Mouse (Mus musculus) CH12.LX (cell line): ENCODE measurements around the gene Rab44. TPM values are rescaled to one million over a fixed set of nuclear protein-coding genes. Genes with fewer than 3 reads are reported as not detected.
A peak's percentile ranks its signal among the peaks of the same experiment; 100 is the strongest.

Source experiments
- DNase-seq: peaks from one replicate; pipeline ENCODE4 v3.0.0-alpha.2; 2013; ENCODE audit errors: extremely low read depth
- H3K27ac ChIP-seq: 2 replicates; pipeline ENCODE4 v1.5.1; 2012; ENCODE audit warnings: low read depth, mild to moderate bottlenecking, control low read depth, moderate library complexity; ENCODE audit not compliant: insufficient read depth
- H3K27me3 ChIP-seq: replicated peaks from 2 replicates; pipeline ENCODE3; 2012; ENCODE audit warnings: inconsistent platforms
- H3K36me3 ChIP-seq, 2 experiments: replicated peaks in 1 of 2; 2 replicates each; pipeline versions ENCODE3 to v1.6.1; 2012; ENCODE audit warnings: inconsistent platforms in 1 of 2, low read length in 1 of 2, mild to moderate bottlenecking in 1 of 2, mixed read lengths in 1 of 2, moderate library complexity in 1 of 2; ENCODE audit not compliant: control insufficient read depth in 1 of 2, insufficient read depth in 1 of 2
- H3K4me1 ChIP-seq, 2 experiments: 2 replicates each; pipeline ENCODE4 v1.6.1; 2012; ENCODE audit warnings: inconsistent platforms in 1 of 2, moderate library complexity in 1 of 2; ENCODE audit not compliant: insufficient read depth in 2 of 2, control insufficient read depth in 1 of 2
- H3K4me2 ChIP-seq: 2 replicates; pipeline ENCODE4 v1.6.1; 2012; ENCODE audit warnings: low read depth, mild to moderate bottlenecking, control low read depth; ENCODE audit not compliant: poor library complexity, insufficient read depth, severe bottlenecking
- H3K4me3 ChIP-seq, 3 experiments: fragments of 150-350 bp in 1 of 3; sonication (generic) in 1 of 3; replicated peaks in 1 of 3; 2 replicates each; pipeline versions ENCODE3 to v1.5.1; 2011 to 2012; ENCODE audit warnings: low read depth in 2 of 3, low read length in 2 of 3, mild to moderate bottlenecking in 2 of 3, moderate library complexity in 2 of 3, control low read depth in 1 of 3, improper control_type of control experiment in 1 of 3, inconsistent platforms in 1 of 3, mixed read lengths in 1 of 3; ENCODE audit not compliant: poor library complexity in 1 of 3
- H3K79me2 ChIP-seq: replicated peaks from 2 replicates; pipeline ENCODE4 v1.6.1; 2012; ENCODE audit warnings: mild to moderate bottlenecking, moderate library complexity; ENCODE audit not compliant: control insufficient read depth, poor library complexity, insufficient read depth, severe bottlenecking; ENCODE audit errors: extremely low read depth
- H3K9ac ChIP-seq: 2 replicates; pipeline ENCODE4 v1.6.1; 2012; ENCODE audit warnings: low read depth, mild to moderate bottlenecking, control low read depth, moderate library complexity; ENCODE audit not compliant: insufficient read depth
- H3K9me3 ChIP-seq: replicated peaks from 2 replicates; pipeline ENCODE3; 2012; ENCODE audit warnings: low read length, inconsistent platforms, mixed read lengths
- BHLHE40 ChIP-seq: IDR thresholded peaks from 2 replicates; pipeline ENCODE4 v1.6.1; 2011; ENCODE audit warnings: mild to moderate bottlenecking, low read depth, low read length, improper control_type of control experiment
- CHD1 ChIP-seq: IDR thresholded peaks from 2 replicates; pipeline ENCODE4 v1.6.1; 2012; ENCODE audit warnings: low read depth, low read length, improper control_type of control experiment, inconsistent platforms
- CHD2 ChIP-seq: IDR thresholded peaks from 2 replicates; pipeline ENCODE4 v1.6.1; 2011; ENCODE audit warnings: low read length, improper control_type of control experiment
- CTCF ChIP-seq, 2 experiments: IDR thresholded peaks in 1 of 2; conservative IDR thresholded peaks in 1 of 2; 2 replicates each; pipeline ENCODE4 v1.5.1; 2011 to 2012; ENCODE audit warnings: low read depth in 2 of 2, low read length in 2 of 2, improper control_type of control experiment in 1 of 2, inconsistent platforms in 1 of 2, mild to moderate bottlenecking in 1 of 2, moderate library complexity in 1 of 2
- E2F4 ChIP-seq: IDR thresholded peaks from 2 replicates; pipeline ENCODE4 v1.6.1; 2011; ENCODE audit warnings: low read depth, low read length, improper control_type of control experiment; ENCODE audit not compliant: insufficient replicate concordance
- EP300 ChIP-seq: IDR thresholded peaks from 2 replicates; pipeline ENCODE4 v1.6.1; 2011; ENCODE audit warnings: low read length, improper control_type of control experiment
- ETS1 ChIP-seq: conservative IDR thresholded peaks from 2 replicates; pipeline ENCODE4 v1.6.1; 2012; ENCODE audit warnings: low read depth, mild to moderate bottlenecking, inconsistent platforms, low read length, improper control_type of control experiment, moderate library complexity
- HCFC1 ChIP-seq: IDR thresholded peaks from 2 replicates; pipeline ENCODE4 v1.6.1; 2012; ENCODE audit warnings: low read depth, mild to moderate bottlenecking, inconsistent platforms, low read length, improper control_type of control experiment
- IRF4 ChIP-seq: IDR thresholded peaks from 2 replicates; pipeline ENCODE4 v1.6.1; 2014; ENCODE audit warnings: low read depth, mild to moderate bottlenecking, inconsistent platforms, low read length, improper control_type of control experiment
- JUN ChIP-seq: IDR thresholded peaks from 2 replicates; pipeline ENCODE4 v1.6.1; 2011; ENCODE audit warnings: low read depth, mild to moderate bottlenecking, low read length, improper control_type of control experiment, moderate library complexity; ENCODE audit not compliant: insufficient read depth
- JUND ChIP-seq: conservative IDR thresholded peaks from 2 replicates; pipeline ENCODE4 v1.6.1; 2011; ENCODE audit warnings: low read depth, low read length, improper control_type of control experiment
- KAT2A ChIP-seq: IDR thresholded peaks from 2 replicates; pipeline ENCODE4 v1.6.1; 2012; ENCODE audit warnings: low read length, improper control_type of control experiment, inconsistent platforms; ENCODE audit not compliant: insufficient replicate concordance
- MAX ChIP-seq: IDR thresholded peaks from 2 replicates; pipeline ENCODE4 v1.6.1; 2011; ENCODE audit warnings: low read length, improper control_type of control experiment
- MAZ ChIP-seq: IDR thresholded peaks from 2 replicates; pipeline ENCODE4 v1.6.1; 2012; ENCODE audit warnings: low read depth, mild to moderate bottlenecking, inconsistent platforms, low read length, improper control_type of control experiment, moderate library complexity
- MYC ChIP-seq: IDR thresholded peaks from 2 replicates; pipeline ENCODE4 v1.6.1; 2011; ENCODE audit warnings: low read depth, mild to moderate bottlenecking, improper control_type of control experiment, low read length
- NELFE ChIP-seq: IDR thresholded peaks from 2 replicates; pipeline ENCODE4 v1.6.1; 2011; ENCODE audit warnings: low read depth, low read length, improper control_type of control experiment
- NRF1 ChIP-seq: IDR thresholded peaks from 2 replicates; pipeline ENCODE4 v1.6.1; 2014; ENCODE audit warnings: low read depth, mild to moderate bottlenecking, inconsistent platforms, low read length, improper control_type of control experiment, moderate library complexity
- PAX5 ChIP-seq: IDR thresholded peaks from 2 replicates; pipeline ENCODE4 v1.6.1; 2012; ENCODE audit warnings: low read length, inconsistent platforms, mixed read lengths
- POLR2A ChIP-seq: IDR thresholded peaks from 2 replicates; pipeline ENCODE4 v1.6.1; 2011; ENCODE audit warnings: low read depth, mild to moderate bottlenecking, improper control_type of control experiment, low read length
- POLR2AphosphoS2 ChIP-seq: IDR thresholded peaks from 2 replicates; pipeline ENCODE4 v1.6.1; 2011; ENCODE audit warnings: low read depth, low read length, improper control_type of control experiment
- RAD21 ChIP-seq: IDR thresholded peaks from 2 replicates; pipeline ENCODE4 v1.6.1; 2011; ENCODE audit warnings: low read depth, mild to moderate bottlenecking, low read length, improper control_type of control experiment, moderate library complexity
- RCOR1 ChIP-seq: conservative IDR thresholded peaks from 2 replicates; pipeline ENCODE4 v1.6.1; 2012; ENCODE audit warnings: low read depth, mild to moderate bottlenecking, inconsistent platforms, low read length, improper control_type of control experiment
- SIN3A ChIP-seq: IDR thresholded peaks from 2 replicates; pipeline ENCODE4 v1.6.1; 2012; ENCODE audit warnings: low read length, improper control_type of control experiment, inconsistent platforms
- TBP ChIP-seq: conservative IDR thresholded peaks from 2 replicates; pipeline ENCODE4 v1.6.1; 2011; ENCODE audit warnings: low read depth, low read length, improper control_type of control experiment
- TCF12 ChIP-seq: IDR thresholded peaks from 2 replicates; pipeline ENCODE4 v1.6.1; 2014; ENCODE audit warnings: low read depth, mild to moderate bottlenecking, inconsistent platforms, low read length, improper control_type of control experiment
- UBTF ChIP-seq: IDR thresholded peaks from 2 replicates; pipeline ENCODE4 v1.6.1; 2012; ENCODE audit warnings: low read depth, mild to moderate bottlenecking, inconsistent platforms, low read length, improper control_type of control experiment, moderate library complexity
- USF1 ChIP-seq: IDR thresholded peaks from 2 replicates; pipeline ENCODE4 v1.6.1; 2014; ENCODE audit warnings: low read depth, mild to moderate bottlenecking, inconsistent platforms, low read length, improper control_type of control experiment
- USF2 ChIP-seq: conservative IDR thresholded peaks from 2 replicates; pipeline ENCODE4 v1.6.1; 2011; ENCODE audit warnings: low read depth, low read length, improper control_type of control experiment
- ZKSCAN1 ChIP-seq: IDR thresholded peaks from 2 replicates; pipeline ENCODE4 v1.6.1; 2012; ENCODE audit warnings: low read depth, inconsistent platforms, low read length, improper control_type of control experiment, borderline replicate concordance
- ZMIZ1 ChIP-seq: IDR thresholded peaks from 2 replicates; pipeline ENCODE4 v1.6.1; 2012; ENCODE audit warnings: low read depth, mild to moderate bottlenecking, inconsistent platforms, low read length, improper control_type of control experiment
- ZNF384 ChIP-seq: IDR thresholded peaks from 2 replicates; pipeline ENCODE4 v1.6.1; 2012; ENCODE audit warnings: low read depth, low read length, improper control_type of control experiment, inconsistent platforms
- dilution Hi-C: fragments of 300-500 bp; cut with MboI; formaldehyde crosslinking; loops from 2 replicates; pipeline ENCODE4 v1.14.3; 2020; ENCODE audit warnings: low sequenced_read_pairs; ENCODE audit not compliant: extremely low pct_unique_long_range_greater_than_20kb, extremely low pct_ligation_motif_present
- in situ Hi-C: fragments of 300-500 bp; cut with MboI; formaldehyde crosslinking; loops from 3 replicates; pipeline ENCODE4 v1.14.3; 2019; ENCODE audit warnings: low sequenced_read_pairs, low pct_ligation_motif_present, low pct_unique_long_range_greater_than_20kb, mixed read lengths
- polyA plus RNA-seq: library from polyadenylated mRNA; unstranded; fragments of >175 nt; gene quantifications from 2 replicates; pipeline ENCODE4 v1.2.1, GENCODE M21; 2012; ENCODE audit warnings: low read depth; ENCODE audit not compliant: insufficient read length
- total RNA-seq, 2 experiments: library from RNA; depleted of rRNA; stranded (reverse); fragments of 300-350 nt in 1 of 2; fragments of >200 nt in 1 of 2; gene quantifications; 2 replicates each; pipeline ENCODE4 v1.2.3; 2012 to 2014

Rab44 gene
- total and polyA plus RNA-seq, 3 experiments: 0.30 to 0.34 TPM; not detected in 1

DNA sequence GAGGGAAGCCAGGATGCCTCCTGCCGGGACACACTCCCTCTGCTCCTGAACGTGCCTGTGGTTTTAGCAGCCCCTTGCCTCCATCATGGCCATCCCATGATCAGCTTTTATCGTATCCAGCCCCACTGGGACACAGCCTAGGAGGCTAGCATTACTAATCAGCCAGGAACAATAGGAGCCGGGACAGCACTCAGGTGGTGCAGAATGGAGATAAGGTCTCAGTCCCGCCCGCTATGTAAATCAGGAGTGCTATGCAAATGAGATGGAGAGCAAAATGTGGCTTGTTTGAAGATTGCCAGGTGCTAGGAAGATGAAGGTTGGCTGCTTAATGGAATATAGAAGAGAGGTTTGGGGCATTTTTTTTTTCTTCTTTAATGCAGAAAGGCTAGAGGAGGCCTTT lies 51.5 kb downstream of the Rab44 start:
- no peaks in the 10 kb centered on the region for H3K79me2 ChIP-seq
- no peak overlapping the region for H3K9ac ChIP-seq
- TF ChIP-seq TCF12: 0 out of 2 replicates have a peak, but pooled peaks have one; percentile 10
- peak; percentile 48; the same call in 1 of the 2 replicates for TF ChIP-seq EP300
- TF ChIP-seq UBTF: no peak
- peak; percentile 74 for TF ChIP-seq ZNF384
- peak; percentile 56 for TF ChIP-seq BHLHE40
- peak; percentile 48; the same call in 1 of the 2 replicates for TF ChIP-seq CHD1
- no peak for TF ChIP-seq POLR2A
- TF ChIP-seq POLR2AphosphoS2: no peak
- TF ChIP-seq NRF1: no peak
- TF ChIP-seq TBP: no peak
- DNase-seq: peak; percentile 82
- no peaks in the 10 kb centered on the region for H3K27me3 ChIP-seq
- peak overlapping the region in 1 of 3 experiments; percentile 24 for H3K4me3 ChIP-seq
- H3K4me1 ChIP-seq: peaks cover 54 to 85% of the 10 kb centered on the region in 2 experiments
- no peaks in the 10 kb centered on the region for H3K36me3 ChIP-seq
- dilution Hi-C loops (no loop called here), in situ Hi-C loops (loop anchor here (5.0 kb wide), 1 partner anchor 68 kb away; no protein-coding TSS in a partner anchor)
- no peak overlapping the region; the same call in 1 of the 2 replicates for H3K27ac ChIP-seq
- H3K9me3 ChIP-seq: peaks cover 14% of the 10 kb centered on the region
- peak overlapping the region; percentile 42 for H3K4me2 ChIP-seq

DNA sequence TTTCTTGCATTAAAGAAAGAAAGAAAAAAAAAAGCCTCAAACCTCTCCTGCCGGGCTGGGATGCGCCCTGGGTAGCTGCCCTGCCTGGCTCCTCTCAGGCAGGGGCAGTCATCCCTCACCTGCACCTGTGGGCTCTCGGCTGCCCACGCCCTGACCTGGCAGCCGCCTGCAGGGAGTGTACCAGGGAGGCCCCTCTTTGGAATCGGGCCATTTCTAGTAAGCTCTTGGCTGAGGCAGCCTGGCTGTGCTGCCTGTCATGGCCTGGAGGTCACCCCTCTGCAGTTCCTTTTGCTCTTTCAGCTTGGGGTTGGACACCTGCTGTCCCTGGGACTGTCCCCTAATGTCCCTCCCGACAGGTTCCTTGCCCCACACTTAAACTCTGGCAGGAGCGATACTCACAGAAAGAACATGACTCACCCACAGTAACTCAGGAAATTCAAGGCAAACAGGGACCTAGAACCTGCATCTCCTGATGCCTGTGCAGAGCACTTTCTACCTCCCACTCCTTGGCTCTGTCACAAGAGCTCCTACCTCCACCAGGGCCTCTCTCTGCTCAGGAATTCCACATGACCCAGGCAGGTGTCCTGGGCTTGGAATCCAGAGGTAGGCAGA lies 52.1 kb downstream of the Rab44 start:
- H3K36me3 ChIP-seq: no peaks in the 10 kb centered on the region
- H3K27ac ChIP-seq: peak overlapping the region; percentile 88
- H3K9ac ChIP-seq: no peak overlapping the region
- in situ Hi-C loops: loop anchor here (5.0 kb wide), 1 partner anchor 69 kb away; no protein-coding TSS in a partner anchor
- H3K4me3 ChIP-seq: no peak overlapping the region
- no peaks in the 10 kb centered on the region for H3K27me3 ChIP-seq
- no peaks in the 10 kb centered on the region for H3K79me2 ChIP-seq
- DNase-seq: no peak
- H3K4me1 ChIP-seq: peaks cover 58 to 90% of the 10 kb centered on the region in 2 experiments
- dilution Hi-C loops: no loop called here
- peaks cover 12% of the 10 kb centered on the region for H3K9me3 ChIP-seq
- H3K4me2 ChIP-seq: peak overlapping the region; percentile 42
- TF ChIP-seq SIN3A: no peak
- peak; percentile 58 for TF ChIP-seq IRF4
- TF ChIP-seq MAX: no peak
- TF ChIP-seq USF2: no peak
- no peak for TF ChIP-seq TBP
- TF ChIP-seq CTCF (conservative IDR thresholded peaks at IDR 0.05 in 1 of 2, IDR thresholded peaks at IDR 0.05 in 1 of 2; ENCODE audit: low read depth in 2 of 2, low read length in 2 of 2): no peak
- no peak for TF ChIP-seq HCFC1
- no peak for TF ChIP-seq USF1
- TF ChIP-seq MAZ: no peak; the same call in 1 of the 2 replicates
- no peak for TF ChIP-seq UBTF
- TF ChIP-seq EP300: peak; percentile 20; the same call in 1 of the 2 replicates
- TF ChIP-seq ZNF384: no peak
- no peak for TF ChIP-seq RAD21
- TF ChIP-seq JUN: no peak
- no peak for TF ChIP-seq MYC
- no peak for TF ChIP-seq NRF1
- TF ChIP-seq NELFE: no peak
- TF ChIP-seq E2F4: no peak
- no peak for TF ChIP-seq ZKSCAN1
- TF ChIP-seq ZMIZ1: no peak
- TF ChIP-seq ETS1: peak; percentile 50; the same call in 1 of the 2 replicates
- TF ChIP-seq PAX5: no peak
- no peak for TF ChIP-seq JUND
- TF ChIP-seq CHD1: no peak
- TF ChIP-seq RCOR1: no peak
- no peak for TF ChIP-seq POLR2AphosphoS2
- TF ChIP-seq TCF12: peak; percentile 55; the same call in 1 of the 2 replicates
- TF ChIP-seq KAT2A: no peak
- peak; percentile 15; the same call in 1 of the 2 replicates for TF ChIP-seq CHD2
